Mouse (Mus musculus): Measurements from ENCODE around the gene Cd46. TPM values are rescaled to one million over a fixed set of nuclear protein-coding genes. Genes with fewer than 3 reads are reported as not detected.

Gene Cd46
- polyA plus RNA-seq, 1 experiment: 0.91 TPM

DNA sequence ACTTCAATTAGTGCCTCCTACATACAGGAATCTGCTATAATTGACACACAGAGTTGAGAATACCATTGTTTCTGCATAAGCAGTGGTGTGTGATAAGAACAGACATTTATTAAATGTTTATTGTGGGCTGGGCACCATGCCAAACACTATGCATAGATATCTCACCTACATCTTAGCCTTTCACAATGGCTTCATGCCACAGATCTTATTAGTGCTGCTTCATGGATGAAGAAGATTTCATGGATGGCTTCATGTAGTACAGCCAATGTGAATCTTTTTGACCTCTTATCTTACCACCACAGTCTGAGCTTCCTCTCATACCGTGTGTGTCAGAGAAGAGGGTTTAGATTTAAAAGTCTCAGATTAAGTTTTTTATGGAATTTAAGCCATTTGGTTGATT, 87.9 kb downstream of the Cd46 start:
- Histone ChIP-seq H3K36me3 (ENCODE audit: control insufficient read depth, insufficient read depth, low read length, poor library complexity, severe bottlenecking) (no peaks in the 10 kb centered on the region), H3K9ac (ENCODE audit: low read depth, poor library complexity, severe bottlenecking) (no peak overlapping the region), H3K9me3 (replicated peaks; ENCODE audit: control insufficient read depth, insufficient read depth, low read length, poor library complexity, severe bottlenecking) (no peaks in the 10 kb centered on the region), H3K4me1 (ENCODE audit: control insufficient read depth, insufficient read depth, low read length) (peaks cover 3% of the 10 kb centered on the region), H3K27me3 (ENCODE audit: control insufficient read depth, insufficient read depth, low read length, poor library complexity, severe bottlenecking) (no peaks in the 10 kb centered on the region), H3K4me3 (ENCODE audit: low read depth, low read length) (no peak overlapping the region), H3K27ac (ENCODE audit: insufficient read depth, low read length) (no peak overlapping the region)
- TF ChIP-seq POLR2A (IDR thresholded peaks at IDR 0.05; ENCODE audit: insufficient read depth, low read length) (no peak), CTCF (IDR thresholded peaks at IDR 0.05; ENCODE audit: low read depth, low read length) (no peak), EP300 (IDR thresholded peaks at IDR 0.05; ENCODE audit: insufficient read depth, low read depth, low read length) (no peak)

DNA sequence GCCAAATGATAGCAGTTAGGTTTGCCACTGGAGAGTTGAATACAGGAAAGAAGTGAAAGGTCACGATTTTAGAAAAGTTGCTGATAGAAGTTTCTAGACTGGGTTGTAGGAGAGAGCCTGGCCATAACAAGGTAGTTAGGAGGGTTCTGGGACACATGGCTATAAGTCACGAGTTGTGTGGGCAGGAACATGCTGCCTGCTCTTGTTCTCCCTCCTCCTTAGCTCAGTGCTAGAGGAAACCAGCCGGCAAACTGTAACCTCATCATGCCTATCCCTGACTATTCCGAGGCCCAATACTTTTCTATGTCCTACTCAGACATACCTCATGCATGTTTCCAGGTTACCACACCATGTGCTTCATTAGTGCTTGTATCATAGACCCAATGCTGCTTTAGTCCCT, 88.7 kb downstream of the Cd46 start:
- Histone ChIP-seq H3K4me3 (ENCODE audit: low read depth, low read length) (no peak overlapping the region), H3K27ac (ENCODE audit: insufficient read depth, low read length) (no peak overlapping the region), H3K27me3 (ENCODE audit: control insufficient read depth, insufficient read depth, low read length, poor library complexity, severe bottlenecking) (no peaks in the 10 kb centered on the region), H3K36me3 (ENCODE audit: control insufficient read depth, insufficient read depth, low read length, poor library complexity, severe bottlenecking) (no peaks in the 10 kb centered on the region), H3K9me3 (replicated peaks; ENCODE audit: control insufficient read depth, insufficient read depth, low read length, poor library complexity, severe bottlenecking) (no peaks in the 10 kb centered on the region), H3K4me1 (ENCODE audit: control insufficient read depth, insufficient read depth, low read length) (peaks cover 3% of the 10 kb centered on the region), H3K9ac (ENCODE audit: low read depth, poor library complexity, severe bottlenecking) (no peak overlapping the region)
- TF ChIP-seq POLR2A (IDR thresholded peaks at IDR 0.05; ENCODE audit: insufficient read depth, low read length): no peak
- no peak for TF ChIP-seq CTCF (IDR thresholded peaks at IDR 0.05; ENCODE audit: low read depth, low read length)
- TF ChIP-seq EP300 (IDR thresholded peaks at IDR 0.05; ENCODE audit: insufficient read depth, low read depth, low read length): no peak

DNA sequence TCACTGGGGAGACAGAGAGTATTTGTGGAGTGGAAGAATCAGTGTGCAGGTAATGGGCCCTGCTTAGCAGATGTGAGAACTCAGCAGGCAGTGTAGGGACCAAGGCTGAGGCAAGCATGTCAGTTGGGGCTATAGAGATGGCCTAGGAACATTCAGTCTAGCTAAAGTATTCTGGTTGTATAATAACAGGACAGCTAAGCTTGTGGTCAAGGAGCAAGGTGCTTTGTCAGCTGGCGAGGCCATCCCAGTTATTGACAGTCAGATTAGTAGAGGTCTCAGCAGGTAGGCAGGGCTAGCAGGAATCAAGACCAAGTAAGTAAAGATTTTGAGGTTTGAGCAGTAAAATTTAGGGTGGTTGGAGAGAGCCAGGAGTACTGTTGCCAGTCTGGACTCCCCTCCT, 93.7 kb downstream of the Cd46 start:
- TF ChIP-seq POLR2A (IDR thresholded peaks at IDR 0.05; ENCODE audit: insufficient read depth, low read length) (no peak), EP300 (IDR thresholded peaks at IDR 0.05; ENCODE audit: insufficient read depth, low read depth, low read length) (no peak), CTCF (IDR thresholded peaks at IDR 0.05; ENCODE audit: low read depth, low read length) (no peak)
- no peaks in the 10 kb centered on the region for H3K27me3 ChIP-seq (ENCODE audit: control insufficient read depth, insufficient read depth, low read length, poor library complexity, severe bottlenecking)
- peaks cover 3% of the 10 kb centered on the region for H3K4me1 ChIP-seq (ENCODE audit: control insufficient read depth, insufficient read depth, low read length)
- no peak overlapping the region for H3K9ac ChIP-seq (ENCODE audit: low read depth, poor library complexity, severe bottlenecking)
- H3K27ac ChIP-seq (ENCODE audit: insufficient read depth, low read length): no peak overlapping the region
- H3K36me3 ChIP-seq (ENCODE audit: control insufficient read depth, insufficient read depth, low read length, poor library complexity, severe bottlenecking): no peaks in the 10 kb centered on the region
- no peak overlapping the region for H3K4me3 ChIP-seq (ENCODE audit: low read depth, low read length)
- no peaks in the 10 kb centered on the region for H3K9me3 ChIP-seq (replicated peaks; ENCODE audit: control insufficient read depth, insufficient read depth, low read length, poor library complexity, severe bottlenecking)

DNA sequence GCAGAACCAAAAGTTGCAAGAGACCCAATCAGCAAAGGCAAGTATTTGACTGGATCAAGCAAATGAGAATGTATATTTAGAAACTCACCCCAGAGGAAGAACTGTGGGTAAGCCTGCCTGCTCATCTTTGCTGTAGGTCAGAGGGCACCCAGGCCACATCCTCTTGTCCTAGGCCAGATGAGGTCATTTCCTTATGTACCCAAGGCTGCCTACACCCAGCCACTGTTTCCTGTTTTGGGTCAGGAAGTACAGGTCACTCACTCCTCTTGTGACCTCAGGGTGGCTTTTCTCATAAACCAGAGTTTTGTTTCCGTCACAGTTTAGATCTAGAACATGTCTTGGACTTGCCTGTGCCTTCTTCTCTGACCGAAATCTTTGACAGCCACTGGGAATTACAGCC, 96.9 kb downstream of the Cd46 start:
- Histone ChIP-seq H3K4me3 (ENCODE audit: low read depth, low read length) (no peak overlapping the region), H3K27me3 (ENCODE audit: control insufficient read depth, insufficient read depth, low read length, poor library complexity, severe bottlenecking) (no peaks in the 10 kb centered on the region), H3K36me3 (ENCODE audit: control insufficient read depth, insufficient read depth, low read length, poor library complexity, severe bottlenecking) (no peaks in the 10 kb centered on the region), H3K9me3 (replicated peaks; ENCODE audit: control insufficient read depth, insufficient read depth, low read length, poor library complexity, severe bottlenecking) (no peaks in the 10 kb centered on the region), H3K9ac (ENCODE audit: low read depth, poor library complexity, severe bottlenecking) (no peak overlapping the region), H3K27ac (ENCODE audit: insufficient read depth, low read length) (no peak overlapping the region), H3K4me1 (ENCODE audit: control insufficient read depth, insufficient read depth, low read length) (no peaks in the 10 kb centered on the region)
- TF ChIP-seq EP300 (IDR thresholded peaks at IDR 0.05; ENCODE audit: insufficient read depth, low read depth, low read length) (no peak), POLR2A (IDR thresholded peaks at IDR 0.05; ENCODE audit: insufficient read depth, low read length) (no peak), CTCF (IDR thresholded peaks at IDR 0.05; ENCODE audit: low read depth, low read length) (no peak)

DNA sequence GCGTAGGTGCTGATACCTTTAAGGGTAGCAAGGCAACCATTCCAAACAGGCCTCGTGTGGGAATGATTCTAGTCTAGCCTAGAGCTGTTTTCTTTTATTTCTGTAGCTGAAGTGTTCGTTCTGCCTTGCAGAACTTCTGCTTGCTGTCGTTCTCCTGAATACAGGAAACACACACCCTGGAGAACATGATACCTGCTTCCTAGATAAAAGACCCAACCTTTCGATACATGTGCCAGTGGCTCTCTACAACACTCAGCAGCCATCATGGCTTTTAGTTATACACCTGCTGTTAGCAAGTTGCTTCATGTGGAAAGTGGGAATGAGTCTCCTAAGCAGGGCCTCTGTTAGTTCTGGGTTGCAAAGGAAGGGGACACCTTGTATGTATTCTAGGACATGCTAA, 97.8 kb downstream of the Cd46 start:
- TF ChIP-seq CTCF (IDR thresholded peaks at IDR 0.05; ENCODE audit: low read depth, low read length) (no peak), EP300 (IDR thresholded peaks at IDR 0.05; ENCODE audit: insufficient read depth, low read depth, low read length) (no peak), POLR2A (IDR thresholded peaks at IDR 0.05; ENCODE audit: insufficient read depth, low read length) (no peak)
- Histone ChIP-seq H3K27me3 (ENCODE audit: control insufficient read depth, insufficient read depth, low read length, poor library complexity, severe bottlenecking) (no peaks in the 10 kb centered on the region), H3K9me3 (replicated peaks; ENCODE audit: control insufficient read depth, insufficient read depth, low read length, poor library complexity, severe bottlenecking) (no peaks in the 10 kb centered on the region), H3K9ac (ENCODE audit: low read depth, poor library complexity, severe bottlenecking) (no peak overlapping the region), H3K36me3 (ENCODE audit: control insufficient read depth, insufficient read depth, low read length, poor library complexity, severe bottlenecking) (no peaks in the 10 kb centered on the region), H3K4me1 (ENCODE audit: control insufficient read depth, insufficient read depth, low read length) (no peaks in the 10 kb centered on the region), H3K27ac (ENCODE audit: insufficient read depth, low read length) (no peak overlapping the region), H3K4me3 (ENCODE audit: low read depth, low read length) (no peak overlapping the region)

DNA sequence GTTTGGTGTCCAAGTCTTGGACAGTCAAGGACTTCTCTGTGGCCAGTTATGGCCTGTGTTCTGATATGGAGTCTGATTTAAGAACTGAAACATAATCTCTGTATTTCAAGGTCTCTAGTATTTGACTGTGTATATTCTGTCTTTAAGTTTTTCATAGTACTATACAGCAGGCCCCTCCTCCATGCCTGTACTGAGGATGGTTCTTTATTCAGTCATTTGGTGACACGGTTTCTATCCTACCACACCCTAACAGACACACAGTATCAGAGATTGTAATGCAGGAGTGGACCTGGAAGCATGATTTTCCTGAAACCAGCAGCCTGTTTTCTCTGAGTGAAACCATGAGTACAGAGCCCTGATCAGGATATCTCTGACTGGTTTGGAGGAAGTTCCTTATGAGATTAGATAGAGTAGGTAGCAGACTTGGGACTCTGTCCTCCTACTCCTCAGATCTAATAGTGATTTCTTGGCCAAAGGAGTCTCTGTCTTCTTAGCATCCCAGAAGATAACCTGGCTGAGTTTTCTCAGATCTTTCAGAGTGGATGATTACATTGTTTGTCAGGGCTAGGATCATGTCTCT, 98.5 kb downstream of the Cd46 start:
- H3K36me3 ChIP-seq (ENCODE audit: control insufficient read depth, insufficient read depth, low read length, poor library complexity, severe bottlenecking): no peaks in the 10 kb centered on the region
- no peaks in the 10 kb centered on the region for H3K4me1 ChIP-seq (ENCODE audit: control insufficient read depth, insufficient read depth, low read length)
- no peak overlapping the region for H3K4me3 ChIP-seq (ENCODE audit: low read depth, low read length)
- H3K9me3 ChIP-seq (replicated peaks; ENCODE audit: control insufficient read depth, insufficient read depth, low read length, poor library complexity, severe bottlenecking): no peaks in the 10 kb centered on the region
- no peak overlapping the region for H3K27ac ChIP-seq (ENCODE audit: insufficient read depth, low read length)
- H3K9ac ChIP-seq (ENCODE audit: low read depth, poor library complexity, severe bottlenecking): no peak overlapping the region
- TF ChIP-seq POLR2A (IDR thresholded peaks at IDR 0.05; ENCODE audit: insufficient read depth, low read length) (no peak), CTCF (IDR thresholded peaks at IDR 0.05; ENCODE audit: low read depth, low read length) (no peak), EP300 (IDR thresholded peaks at IDR 0.05; ENCODE audit: insufficient read depth, low read depth, low read length) (no peak)
- H3K27me3 ChIP-seq (ENCODE audit: control insufficient read depth, insufficient read depth, low read length, poor library complexity, severe bottlenecking): no peaks in the 10 kb centered on the region
